Mouse (Mus musculus): ENCODE results near the gene Il18bp.

The Il18bp gene

GRCm38 (mm10) chr7:102000921-102001630 is 17.4 kb downstream of the Il18bp start:
- peak; percentile 21 for DNase-seq (ENCODE audit: low spot score)

- DNase-seq (ENCODE audit: low spot score), result no peak
These were observed 18.2 kb downstream of the Il18bp start for GRCm38 (mm10) chr7:102000296-102000695.

GRCm38 (mm10) chr7:101999461-102000151 is 18.9 kb downstream of the Il18bp start:
- DNase-seq (ENCODE audit: low spot score), result no peak

- DNase-seq (ENCODE audit: low spot score), result peak; percentile 82
These were observed 20.1 kb downstream of the Il18bp start for GRCm38 (mm10) chr7:101998194-101998927.

- DNase-seq (ENCODE audit: low spot score), result no peak
These were observed 24.2 kb downstream of the Il18bp start for GRCm38 (mm10) chr7:101994241-101994640.

- DNase-seq (ENCODE audit: low spot score), result no peak
These were observed 33.4 kb downstream of the Il18bp start for GRCm38 (mm10) chr7:101985081-101985480.

GRCm38 (mm10) chr7:101982735-101983134 is 35.8 kb downstream of the Il18bp start:
- DNase-seq (ENCODE audit: low spot score), result no peak

- peak; percentile 39 for DNase-seq (ENCODE audit: low spot score)
These were observed 44.0 kb downstream of the Il18bp start for GRCm38 (mm10) chr7:101974505-101974904.

GRCm38 (mm10) chr7:101973730-101974129 is 44.8 kb downstream of the Il18bp start:
- no peak for DNase-seq (ENCODE audit: low spot score)

- no peak for DNase-seq (ENCODE audit: low spot score)
These were observed 46.8 kb downstream of the Il18bp start for GRCm38 (mm10) chr7:101971721-101972120.

GRCm38 (mm10) chr7:101970821-101971461 is 47.5 kb downstream of the Il18bp start:
- peak; percentile 88 for DNase-seq (ENCODE audit: low spot score)

- peak; percentile 94 for DNase-seq (ENCODE audit: low spot score)
These were observed 48.1 kb downstream of the Il18bp start for GRCm38 (mm10) chr7:101970429-101970775.

GRCm38 (mm10) chr7:101969694-101970428 is 48.6 kb downstream of the Il18bp start:
- peak; percentile 84 for DNase-seq (ENCODE audit: low spot score)

- DNase-seq (ENCODE audit: low spot score), result no peak
These were observed 49.7 kb downstream of the Il18bp start for GRCm38 (mm10) chr7:101968751-101969150.

GRCm38 (mm10) chr7:101967256-101967655 is 51.2 kb downstream of the Il18bp start:
- no peak for DNase-seq (ENCODE audit: low spot score)

- DNase-seq (ENCODE audit: low spot score), result no peak
These were observed 52.9 kb downstream of the Il18bp start for GRCm38 (mm10) chr7:101965606-101966005.
